Mouse (Mus musculus) mouse embryonic stem cell (cell line): ENCODE measurements around the gene Wdr76.
"Not testable (repeated sequence)": the region's sequence is repeated elsewhere in the genome, so short reads cannot be mapped to it uniquely, and the experiment has no call there.

Experiments used
- in situ Hi-C, 2 experiments: fragments of 300-500 bp; cut with MboI; formaldehyde crosslinking; loops; 1 replicate in 1 of 2; 3 replicates in 1 of 2; pipeline ENCODE4 v1.14.3; 2019 to 2020; ENCODE audit warnings: low sequenced_read_pairs in 2 of 2, low pct_unique_long_range_greater_than_20kb in 1 of 2, mixed read lengths in 1 of 2; ENCODE audit not compliant: unreplicated experiment in 1 of 2

Gene Wdr76

DNA sequence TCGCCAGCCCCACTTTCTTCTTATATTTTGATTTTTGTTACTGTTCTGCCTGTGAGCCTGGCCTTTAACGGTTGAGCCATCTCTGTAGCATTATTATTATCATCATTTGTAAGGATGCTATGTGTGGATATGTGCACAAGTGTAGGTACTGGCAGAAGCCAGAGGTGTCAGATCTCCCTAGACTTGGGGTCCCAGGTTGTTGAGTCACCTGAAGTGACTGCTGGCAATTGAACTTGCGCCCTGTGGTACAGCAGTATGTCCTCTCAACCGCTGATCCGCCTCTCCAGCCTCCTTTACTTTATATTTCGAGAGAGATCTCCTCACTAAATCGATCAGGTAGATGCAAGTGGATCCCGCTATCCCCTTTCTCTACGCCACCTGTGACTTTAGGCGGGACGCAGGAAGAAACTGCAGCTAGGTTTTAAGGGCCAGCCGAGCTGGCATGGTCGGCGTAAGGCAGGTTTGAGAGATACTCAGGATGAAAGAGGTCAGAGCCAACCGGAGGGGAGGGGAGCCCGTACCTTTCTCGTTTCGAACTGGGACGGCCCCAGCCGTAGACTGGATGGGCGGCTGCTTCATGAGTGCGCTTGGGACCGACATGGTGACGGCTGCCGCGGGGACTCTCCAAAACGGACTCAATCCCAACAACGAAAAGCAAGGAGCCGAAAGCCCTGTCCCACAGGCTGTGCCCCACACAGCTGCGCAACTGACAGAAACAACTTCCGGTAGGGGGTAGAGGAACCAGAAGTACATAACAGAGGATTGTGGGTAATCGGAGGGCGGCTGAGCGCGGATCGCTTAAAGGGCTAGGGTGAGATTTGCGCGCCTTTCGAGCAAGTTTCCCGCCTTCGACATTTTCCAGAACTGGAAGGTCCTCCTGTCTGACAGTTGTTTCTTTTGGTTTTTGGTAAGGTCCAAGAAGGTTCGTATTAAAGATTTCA, at the start of gene Wdr76, which contains the start of gene Mfap1a:
Gene Wdr76, plus strand, starts transcription at position 782 of the 941 bp plus-strand sequence.
Gene Mfap1a, minus strand, starts transcription at position 724 of the 941 bp plus-strand sequence.
- in situ Hi-C loops = not testable (repeated sequence)

DNA sequence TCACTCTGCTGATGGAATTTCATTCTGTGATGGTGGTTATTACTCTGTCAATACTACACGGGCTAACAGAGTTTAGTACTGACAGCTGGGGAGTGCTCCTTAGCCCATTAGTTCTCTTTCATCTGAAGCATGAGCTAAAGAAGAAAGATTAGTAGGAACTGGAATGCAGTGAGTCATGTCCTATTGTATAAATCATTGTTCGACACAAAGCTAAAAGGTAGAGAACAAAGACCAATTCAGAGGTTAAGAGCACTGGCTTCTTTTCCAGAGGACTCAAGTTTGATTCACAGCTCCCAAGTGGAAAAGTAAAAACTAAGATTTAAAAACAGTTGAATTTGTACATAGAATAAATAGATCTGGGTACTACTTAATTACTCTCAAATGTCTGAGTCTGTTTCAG, 46.5 kb upstream of the Wdr76 start:
- in situ Hi-C loops = no loop called here

DNA sequence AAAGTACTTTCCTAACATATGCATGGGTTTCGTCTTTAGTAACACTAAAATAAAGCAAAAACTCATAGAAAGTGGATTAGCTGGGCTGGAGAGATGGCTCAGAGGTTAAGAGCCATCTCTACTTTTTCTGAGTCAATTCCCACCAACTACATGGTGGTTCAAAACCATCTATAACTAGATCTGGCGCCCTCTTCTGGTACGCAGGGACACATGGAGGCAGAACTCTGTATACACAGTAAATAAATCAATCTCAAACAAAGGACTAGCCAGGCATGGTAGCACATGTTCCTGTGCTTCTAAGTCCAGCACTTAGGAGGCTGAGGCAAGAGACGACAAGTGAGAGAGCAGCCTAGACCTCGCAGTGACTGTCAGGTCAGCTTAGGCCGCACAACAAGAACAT, 37.5 kb upstream of the Wdr76 start:
- in situ Hi-C loops = not testable (repeated sequence)

DNA sequence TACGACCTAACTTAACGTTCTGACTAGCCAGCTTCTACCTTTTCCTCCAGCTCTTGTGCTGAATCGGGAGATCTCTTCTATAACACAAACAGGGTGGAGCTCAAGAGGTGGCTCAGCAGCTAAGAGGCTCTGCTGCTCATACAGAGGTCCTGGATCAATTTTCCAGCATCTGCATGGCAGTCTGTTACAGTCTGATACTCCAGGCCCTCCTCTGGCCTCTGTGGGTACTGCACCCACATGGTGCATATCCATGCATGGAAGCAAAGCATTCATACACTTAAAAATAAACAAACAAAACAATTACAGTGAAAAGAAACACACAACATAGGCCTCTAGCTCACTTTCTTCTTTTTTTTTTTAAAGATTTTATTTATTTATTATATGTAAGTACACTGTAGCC, 33.7 kb upstream of the Wdr76 start:
- in situ Hi-C loops = not testable (repeated sequence)

DNA sequence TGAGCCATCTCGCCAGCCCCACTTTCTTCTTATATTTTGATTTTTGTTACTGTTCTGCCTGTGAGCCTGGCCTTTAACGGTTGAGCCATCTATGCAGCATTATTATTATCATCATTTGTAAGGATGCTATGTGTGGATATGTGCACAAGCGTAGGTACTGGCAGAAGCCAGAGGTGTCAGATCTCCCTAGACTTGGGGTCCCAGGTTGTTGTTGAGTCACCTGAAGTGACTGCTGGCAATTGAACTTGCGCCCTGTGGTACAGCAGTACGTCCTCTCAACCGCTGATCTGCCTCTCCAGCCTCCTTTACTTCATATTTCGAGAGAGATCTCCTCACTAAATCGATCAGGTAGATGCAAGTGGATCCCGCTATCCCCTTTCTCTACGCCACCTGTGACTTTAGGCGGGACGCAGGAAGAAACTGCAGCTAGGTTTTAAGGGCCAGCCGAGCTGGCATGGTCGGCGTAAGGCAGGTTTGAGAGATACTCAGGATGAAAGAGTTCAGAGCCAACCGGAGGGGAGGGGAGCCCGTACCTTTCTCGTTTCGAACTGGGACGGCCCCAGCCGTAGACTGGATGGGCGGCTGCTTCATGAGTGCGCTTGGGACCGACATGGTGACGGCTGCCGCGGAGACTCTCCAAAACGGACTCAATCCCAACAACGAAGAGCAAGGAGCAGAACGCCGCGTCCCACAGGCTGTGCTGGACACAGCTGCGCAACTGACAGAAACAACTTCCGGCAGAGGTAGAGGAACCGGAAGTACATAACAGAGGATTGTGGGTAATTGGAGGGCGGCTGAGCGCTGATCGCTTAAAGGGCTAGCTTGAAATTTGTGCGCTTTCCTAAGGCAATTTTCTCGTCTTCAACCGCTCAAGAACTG, 33.0 kb upstream of the Wdr76 start, which contains the start of gene Mfap1b:
Gene Mfap1b, minus strand, starts transcription at position 767 of the 879 bp plus-strand sequence.
- in situ Hi-C loops = not testable (repeated sequence)

DNA sequence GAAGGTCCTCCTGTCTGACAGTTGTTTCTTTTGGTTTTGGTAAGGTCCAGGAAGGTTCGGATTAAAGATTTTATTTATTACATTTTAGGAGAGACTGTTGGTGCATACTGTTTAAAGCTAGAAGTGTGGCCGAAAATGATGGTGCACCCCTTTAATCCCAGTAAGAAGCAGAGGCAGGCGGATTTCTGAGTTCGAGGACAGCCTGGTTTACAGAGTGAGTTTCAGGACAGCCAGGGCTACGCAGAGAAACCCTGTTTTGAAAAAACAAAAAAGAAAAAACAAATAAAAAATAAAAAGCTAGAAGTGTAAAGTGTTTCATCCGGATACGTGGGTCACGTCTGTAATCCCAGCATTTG, 32.4 kb upstream of the Wdr76 start:
- in situ Hi-C loops = no loop called here

DNA sequence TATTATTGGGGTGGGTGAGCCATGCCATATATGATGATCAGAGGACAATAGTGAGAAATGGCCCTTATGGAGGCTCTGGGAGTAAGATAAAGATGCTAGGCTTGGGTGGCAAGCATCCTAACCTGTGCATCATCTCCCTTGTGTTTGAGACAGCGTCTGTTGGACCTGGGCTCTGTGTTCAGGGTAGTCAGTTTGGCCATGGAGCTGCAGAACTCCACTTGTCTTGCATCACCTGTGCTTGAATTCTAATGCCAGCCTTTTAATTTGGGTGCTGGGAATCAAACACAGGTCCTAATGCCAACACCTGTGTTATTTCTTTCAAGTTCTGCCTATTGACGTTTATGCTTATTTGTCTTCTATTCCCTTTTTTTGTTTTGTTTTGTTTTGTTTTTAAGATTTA, 31.2 kb upstream of the Wdr76 start:
- in situ Hi-C loops = loop anchor here in 1 of 2 experiments (5.0 kb wide), 1 partner anchor 42 kb away; no protein-coding TSS in a partner anchor

DNA sequence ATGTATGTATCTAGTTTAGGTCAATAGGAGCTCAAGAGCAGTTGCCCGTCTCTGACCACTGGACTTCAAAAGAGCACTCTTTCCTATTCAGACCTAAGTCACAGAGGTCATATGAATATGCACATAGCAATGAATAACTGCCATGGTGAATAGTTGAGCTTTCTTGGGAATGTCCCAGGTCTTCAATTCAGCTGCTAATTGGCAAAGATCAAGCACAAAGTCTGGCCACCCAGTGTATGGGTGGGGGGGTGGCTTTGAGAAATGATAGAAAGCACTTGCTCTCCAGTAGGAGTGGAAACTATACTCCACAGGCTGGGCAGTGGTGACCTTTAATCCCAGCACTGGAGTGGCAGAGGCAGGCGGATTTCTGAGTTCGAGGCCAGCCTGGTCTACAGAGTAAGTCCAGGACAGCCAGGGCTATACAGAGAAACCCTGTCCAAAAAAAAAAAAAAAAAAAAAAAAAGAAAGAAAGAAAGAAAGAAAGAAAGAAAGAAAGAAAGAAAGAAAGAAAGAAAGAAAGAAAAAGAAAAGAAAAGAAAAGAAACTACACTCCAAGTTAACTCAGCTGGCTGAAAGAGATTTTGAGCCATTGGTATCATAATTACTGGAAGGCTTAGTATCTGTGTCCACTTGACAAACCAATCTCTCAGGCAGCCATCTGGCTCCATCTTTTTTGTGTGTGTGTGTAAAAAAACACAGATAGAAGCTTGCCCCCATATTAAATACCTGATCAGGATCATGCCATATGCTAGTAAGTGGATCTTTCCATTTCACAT, 28.8 kb upstream of the Wdr76 start:
- in situ Hi-C loops = loop anchor here in 1 of 2 experiments (5.0 kb wide), 1 partner anchor 40 kb away; no protein-coding TSS in a partner anchor

DNA sequence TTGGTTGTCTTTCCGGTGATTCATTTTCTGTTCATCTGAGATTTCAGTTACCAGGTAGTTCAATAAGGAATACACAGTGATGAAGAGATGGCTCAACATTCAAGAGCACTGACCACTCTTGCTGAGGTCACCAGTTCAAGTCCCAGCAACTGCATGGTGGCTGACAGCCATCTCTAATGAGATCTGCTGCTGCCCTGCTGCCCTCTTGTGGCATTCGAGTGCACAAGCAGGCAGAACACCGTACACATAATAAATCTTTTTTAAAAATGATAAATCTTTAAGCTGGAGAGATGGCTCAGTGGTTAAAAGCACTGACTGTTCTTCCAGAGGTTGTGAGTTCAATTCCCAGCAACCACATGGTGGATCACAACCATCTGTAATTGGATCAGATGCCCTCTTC, 26.0 kb upstream of the Wdr76 start:
- in situ Hi-C loops = no loop called here

DNA sequence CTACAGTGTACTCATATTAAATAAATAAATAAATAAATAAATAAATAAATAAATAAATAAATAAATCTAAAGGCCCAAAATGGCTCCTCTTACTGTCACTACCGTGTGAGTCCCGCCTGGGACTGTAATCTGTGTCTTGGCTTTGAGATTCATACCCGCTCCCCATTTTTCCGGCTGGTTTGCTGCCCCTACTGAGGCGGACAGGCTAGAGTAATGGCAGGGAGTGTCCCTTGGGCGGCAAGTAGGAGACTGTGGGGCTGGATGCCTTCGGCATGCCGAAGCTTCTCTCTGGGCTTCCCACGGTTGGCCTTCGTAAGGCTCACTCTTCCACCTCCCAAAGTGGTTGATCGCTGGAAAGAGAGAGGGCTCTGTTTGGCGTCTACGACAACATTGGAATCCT, 25.6 kb upstream of the Wdr76 start:
- in situ Hi-C loops = not testable (repeated sequence)

DNA sequence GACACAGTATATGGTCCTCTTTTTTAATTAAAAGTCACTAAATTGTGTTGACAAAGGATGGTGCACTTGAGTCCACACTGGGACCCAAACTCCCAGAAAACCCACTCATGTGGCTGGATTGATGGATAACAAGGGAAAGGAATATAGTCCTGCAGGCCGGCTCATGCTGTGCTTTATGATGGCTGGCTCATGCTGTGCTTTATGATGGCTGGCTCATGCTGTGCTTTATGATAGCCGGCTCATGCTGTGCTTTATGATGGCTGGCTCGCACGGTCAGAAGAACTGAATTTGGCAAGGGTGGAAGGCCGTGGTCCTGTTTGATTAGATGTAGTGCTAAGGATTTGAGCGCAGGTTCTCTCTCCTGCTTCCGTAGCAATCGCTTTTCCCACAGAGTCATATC, 22.9 kb upstream of the Wdr76 start:
- in situ Hi-C loops = no loop called here

DNA sequence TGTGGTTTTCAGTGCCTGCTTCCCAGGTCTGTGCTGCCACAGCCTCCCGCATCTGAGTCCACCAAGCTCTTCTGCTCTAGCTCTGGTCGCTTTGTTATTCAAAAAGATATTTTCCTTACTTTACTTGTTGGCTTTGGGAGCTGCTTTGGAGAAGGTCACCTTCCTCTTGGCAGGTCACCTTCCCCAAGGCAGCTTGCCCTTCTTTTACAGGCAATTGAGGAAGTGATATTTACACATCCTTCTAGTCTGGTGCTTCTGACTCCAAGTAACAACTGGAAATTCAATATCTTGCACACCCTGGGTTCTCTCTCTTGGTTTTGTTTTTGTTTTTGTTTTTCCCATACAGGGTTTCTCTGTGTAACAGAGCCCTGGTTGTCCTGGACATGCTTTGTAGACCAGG, 22.1 kb upstream of the Wdr76 start:
- in situ Hi-C loops = not testable (repeated sequence)

DNA sequence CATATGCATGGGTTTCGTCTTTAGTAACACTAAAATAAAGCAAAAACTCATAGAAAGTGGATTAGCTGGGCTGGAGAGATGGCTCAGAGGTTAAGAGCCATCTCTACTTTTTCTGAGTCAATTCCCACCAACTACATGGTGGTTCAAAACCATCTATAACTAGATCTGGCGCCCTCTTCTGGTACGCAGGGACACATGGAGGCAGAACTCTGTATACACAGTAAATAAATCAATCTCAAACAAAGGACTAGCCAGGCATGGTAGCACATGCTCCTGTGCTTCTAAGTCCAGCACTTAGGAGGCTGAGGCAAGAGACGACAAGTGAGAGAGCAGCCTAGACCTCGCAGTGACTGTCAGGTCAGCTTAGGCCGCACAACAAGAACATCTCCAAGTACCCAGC, 5.0 kb upstream of the Wdr76 start:
- in situ Hi-C loops = not testable (repeated sequence)

DNA sequence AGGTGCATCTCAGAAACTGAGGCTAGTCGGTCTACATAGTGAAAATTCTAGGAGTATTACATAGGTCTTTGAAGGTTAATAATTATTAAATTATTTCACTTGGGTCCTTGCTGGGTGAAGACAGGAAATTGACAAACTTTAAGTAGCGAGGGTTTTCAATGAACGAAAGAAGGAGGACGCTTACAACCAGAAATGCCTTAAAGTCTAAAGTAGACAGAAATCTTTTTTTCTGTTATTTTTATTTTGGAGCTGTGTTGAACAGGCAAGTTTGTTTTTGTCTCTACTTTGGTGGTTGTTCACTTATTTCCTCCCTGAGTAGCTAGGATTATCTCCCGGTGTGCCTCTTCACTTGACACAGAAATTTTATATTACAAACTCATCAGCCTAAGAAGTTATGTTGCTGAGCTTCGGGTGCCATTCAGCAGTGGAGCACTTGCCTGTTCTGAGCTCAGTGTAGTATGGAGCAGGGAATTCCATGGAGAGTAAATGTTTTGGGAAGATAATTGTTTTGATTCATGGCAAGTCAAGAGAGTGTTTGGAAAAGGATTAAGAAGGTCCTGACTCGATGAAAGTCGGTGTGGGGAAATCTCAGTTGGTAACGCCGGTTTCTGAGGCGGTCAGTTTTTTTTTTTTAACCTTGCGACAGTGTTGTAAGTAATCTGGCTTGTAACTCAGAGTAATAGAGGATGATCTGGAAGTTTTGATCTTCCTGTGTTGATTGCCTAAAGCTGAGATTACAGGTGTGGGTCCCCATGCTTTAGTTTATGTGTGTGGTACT, 839 bp downstream of the Wdr76 start:
- in situ Hi-C loops = no loop called here

DNA sequence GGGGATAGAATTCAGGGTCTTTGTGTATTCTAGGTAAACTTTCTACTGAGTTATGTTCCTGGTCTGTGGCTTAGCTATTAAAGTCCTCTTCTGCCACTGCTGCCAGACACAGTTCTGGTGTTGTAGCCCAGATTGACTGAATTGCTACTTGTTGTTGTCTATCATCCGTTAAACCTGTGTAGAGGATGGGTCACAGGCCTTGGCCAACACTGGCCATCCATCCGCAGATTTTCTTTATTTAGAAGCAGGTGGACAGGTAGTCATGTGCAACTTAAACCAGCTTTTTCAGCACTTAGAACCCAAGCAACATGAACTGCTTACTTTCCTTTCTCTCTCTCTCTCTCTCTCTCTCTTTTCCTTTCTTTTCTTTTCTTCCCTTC, 1.4 kb downstream of the Wdr76 start:
- in situ Hi-C loops = no loop called here

DNA sequence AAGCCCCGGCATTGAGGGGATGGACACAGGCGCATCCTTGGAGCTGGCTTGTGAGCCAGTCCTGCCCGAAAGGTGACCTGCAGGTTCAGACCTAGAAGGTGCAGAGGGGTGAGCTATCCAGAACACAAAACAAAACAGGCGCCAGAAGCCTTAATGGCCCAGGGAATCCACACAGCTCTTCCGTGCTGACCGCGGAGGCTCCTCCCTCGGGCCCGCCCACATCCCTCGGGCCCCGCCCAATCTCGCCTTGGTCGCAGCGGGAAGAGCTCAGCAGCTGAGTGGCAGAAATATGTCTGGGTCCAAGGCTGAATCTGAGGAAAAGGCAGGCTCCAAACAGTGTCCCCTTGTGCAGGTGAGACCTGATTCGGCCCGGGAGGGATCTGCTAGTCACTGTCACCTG, 3.1 kb downstream of the Wdr76 start:
- in situ Hi-C loops = no loop called here

DNA sequence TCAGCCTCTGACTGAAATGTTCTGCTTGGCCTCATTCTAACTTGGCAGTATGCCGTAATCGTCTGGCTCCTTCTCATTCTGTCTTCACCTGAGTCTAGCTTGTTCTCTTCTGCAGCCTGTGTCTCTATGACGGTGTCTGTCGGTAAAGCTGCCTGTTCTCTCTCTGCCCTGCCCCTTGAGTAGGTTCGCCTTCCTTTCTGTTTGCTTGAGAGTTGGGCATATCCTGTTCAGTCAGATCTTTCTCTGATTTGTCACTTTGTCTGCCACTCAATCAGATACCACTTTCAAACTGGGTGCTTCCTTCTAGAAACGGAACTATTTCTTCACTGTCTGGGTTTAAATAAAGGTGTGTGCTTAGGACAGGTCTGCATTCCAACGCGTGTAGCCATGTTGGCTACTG, 4.9 kb downstream of the Wdr76 start:
- in situ Hi-C loops = no loop called here
